Mouse (Mus musculus) spleen, adult 2 months (tissue): ENCODE measurements around the gene Dupd1.

Experiments used
- CTCF ChIP-seq: fragments of 200-500 bp; IDR thresholded peaks from 2 replicates; pipeline ENCODE4 v1.5.1; 2011; ENCODE audit warnings: mild to moderate bottlenecking, inconsistent platforms; ENCODE audit not compliant: insufficient read depth, insufficient read length, insufficient replicate concordance; ENCODE audit errors: extremely low read depth
- POLR2A ChIP-seq: fragments of 200-500 bp; IDR thresholded peaks from 2 replicates; pipeline ENCODE4 v1.6.1; 2011; ENCODE audit warnings: low read depth, low read length, inconsistent platforms

- no peak for TF ChIP-seq POLR2A
- TF ChIP-seq CTCF = no peak
These were observed 6.2 kb upstream of the Dupd1 start for GRCm38 (mm10) chr14:21720430-21721205.
